ENCODE assay signal across 12 mouse cellular contexts in genomic region chr17:46647279-46647678, GRCm38 (mm10). TPM values are rescaled to one million over a fixed set of nuclear protein-coding genes. Genes with fewer than 3 reads are reported as not detected.
DNase-seq lines count a peak whose midpoint lies in the region; ATAC-seq and TF ChIP-seq lines count a peak whose summit lies in the region.
"Had no signal": no experiment of that assay in that cellular context is flagged by ENCODE, and none has a peak within 500 bp of the region (broad histone marks: within the 10 kb centered on the region; RNA-seq: fewer than 3 reads in every experiment).

No protein-coding gene starts in this region.

- no peak overlapping the region for H3K9ac ChIP-seq in hindbrain, embryonic 16.5 days (ENCODE audit: low read depth, low read length)
- H3K9ac ChIP-seq in hindbrain, postnatal 0 days (replicated peaks; ENCODE audit: low read length) = no peak overlapping the region; the same call in 1 of the 2 replicates
- no peak overlapping the region for H3K9ac ChIP-seq in midbrain, embryonic 11.5 days (ENCODE audit: low read length)

- no peaks in the 10 kb centered on the region for H3K9me3 ChIP-seq in hindbrain, embryonic 10.5 days
- H3K9me3 ChIP-seq in hindbrain, embryonic 16.5 days (ENCODE audit: control insufficient read depth, low read length) = no peaks in the 10 kb centered on the region
- no peaks in the 10 kb centered on the region for H3K9me3 ChIP-seq in embryonic facial prominence, embryonic 10.5 days
- H3K9me3 ChIP-seq in hindbrain, postnatal 0 days (ENCODE audit: low read length) = no peaks in the 10 kb centered on the region
- no peaks in the 10 kb centered on the region for H3K9me3 ChIP-seq in midbrain, embryonic 11.5 days (ENCODE audit: control insufficient read depth, low read length)

- H3K4me2 ChIP-seq in hindbrain, embryonic 16.5 days (ENCODE audit: low read length) = no peak overlapping the region
- 0 out of 2 replicates have a peak overlapping the region, but pooled peaks have one; percentile 97 for H3K4me2 ChIP-seq in hindbrain, postnatal 0 days (ENCODE audit: low read depth, low read length)
- 0 out of 2 replicates have a peak overlapping the region, but pooled peaks have one; percentile 71 for H3K4me2 ChIP-seq in midbrain, embryonic 11.5 days

- DNase-seq in hindbrain, embryonic 10.5 days (ENCODE audit: low spot score) = no peak
- no peak for DNase-seq in embryonic facial prominence, embryonic 10.5 days (ENCODE audit: low spot score)
- DNase-seq in hindbrain, postnatal 0 days (ENCODE audit: low spot score) = no peak
- DNase-seq in midbrain, embryonic 11.5 days (ENCODE audit: low spot score, missing footprints) = no peak
- DNase-seq in adrenal gland, adult 18-20 months (ENCODE audit: low spot score in 2 of 2) = no peak
- DNase-seq in lung, adult 2 months = no peak
- no peak for DNase-seq in lung, adult 18-20 months
- DNase-seq: cerebellum, adult 11 months; heart, postnatal 14 days; lung, postnatal 10 days had no signal

- peaks cover 56% of the 10 kb centered on the region for H3K4me1 ChIP-seq in hindbrain, embryonic 10.5 days (replicated peaks)
- peaks cover 37% of the 10 kb centered on the region for H3K4me1 ChIP-seq in hindbrain, embryonic 16.5 days (ENCODE audit: control insufficient read depth, insufficient read depth, low read depth, low read length)
- H3K4me1 ChIP-seq in embryonic facial prominence, embryonic 10.5 days = peaks cover 60% of the 10 kb centered on the region
- peaks cover 23% of the 10 kb centered on the region for H3K4me1 ChIP-seq in hindbrain, postnatal 0 days (ENCODE audit: insufficient read depth, low read length)
- H3K4me1 ChIP-seq in midbrain, embryonic 11.5 days (ENCODE audit: control insufficient read depth, insufficient read depth, low read length) = peaks cover 32% of the 10 kb centered on the region
- peaks cover 24% of the 10 kb centered on the region for H3K4me1 ChIP-seq in lung, adult 2 months (ENCODE audit: control insufficient read depth, insufficient read depth, low read length)

- H3K27ac ChIP-seq in hindbrain, embryonic 10.5 days = no peak overlapping the region
- H3K27ac ChIP-seq in hindbrain, embryonic 16.5 days (ENCODE audit: low read depth, low read length) = no peak overlapping the region
- H3K27ac ChIP-seq in embryonic facial prominence, embryonic 10.5 days (replicated peaks) = no peak overlapping the region
- H3K27ac ChIP-seq in hindbrain, postnatal 0 days = no peak overlapping the region
- H3K27ac ChIP-seq in midbrain, embryonic 11.5 days (ENCODE audit: low read depth, low read length) = no peak overlapping the region

- peaks cover 30% of the 10 kb centered on the region for H3K36me3 ChIP-seq in hindbrain, embryonic 10.5 days
- H3K36me3 ChIP-seq in hindbrain, embryonic 16.5 days (ENCODE audit: control insufficient read depth, insufficient read depth, low read length) = peaks cover 6% of the 10 kb centered on the region; the same call in 1 of the 2 replicates
- peaks cover 39% of the 10 kb centered on the region for H3K36me3 ChIP-seq in embryonic facial prominence, embryonic 10.5 days (replicated peaks)
- 0 out of 2 replicates have a peak, but pooled peaks cover 2% of the 10 kb centered on the region for H3K36me3 ChIP-seq in hindbrain, postnatal 0 days (ENCODE audit: insufficient read depth, low read length)
- H3K36me3 ChIP-seq in midbrain, embryonic 11.5 days (ENCODE audit: control insufficient read depth, insufficient read depth, low read length) = no peaks in the 10 kb centered on the region

- ATAC-seq in hindbrain, embryonic 16.5 days = no peak
- ATAC-seq in hindbrain, postnatal 0 days = no peak
- ATAC-seq in midbrain, embryonic 11.5 days (ENCODE audit: low FRiP score) = no peak

- TF ChIP-seq CTCF in hindbrain, postnatal 0 days (IDR thresholded peaks at IDR 0.05; ENCODE audit: low read depth) = no peak
- no peak for TF ChIP-seq CTCF in lung, adult 2 months (IDR thresholded peaks at IDR 0.05; ENCODE audit: insufficient read depth, low read length)

- no peak for TF ChIP-seq POLR2A in lung, adult 2 months (IDR thresholded peaks at IDR 0.05; ENCODE audit: borderline replicate concordance, extremely low read depth, low read depth, low read length)

- 92% methylated on average over 7 of the region's 7 CpGs for WGBS in hindbrain, embryonic 10.5 days
- WGBS in hindbrain, embryonic 16.5 days = 92% methylated on average over 7 of the region's 7 CpGs
- 93% methylated on average over 7 of the region's 7 CpGs for WGBS in embryonic facial prominence, embryonic 10.5 days
- 97% methylated on average over 7 of the region's 7 CpGs for WGBS in hindbrain, postnatal 0 days
- 90% methylated on average over 7 of the region's 7 CpGs for WGBS in midbrain, embryonic 11.5 days
- 87% methylated on average over 7 of the region's 7 CpGs for WGBS in lung, adult 2 months

- no peaks in the 10 kb centered on the region for H3K27me3 ChIP-seq in hindbrain, embryonic 10.5 days (ENCODE audit: insufficient read depth, poor library complexity, severe bottlenecking)
- no peaks in the 10 kb centered on the region for H3K27me3 ChIP-seq in hindbrain, embryonic 16.5 days (replicated peaks; ENCODE audit: control insufficient read depth, insufficient read depth, low read length)
- H3K27me3 ChIP-seq in embryonic facial prominence, embryonic 10.5 days (replicated peaks; ENCODE audit: low read depth, poor library complexity, severe bottlenecking) = no peaks in the 10 kb centered on the region
- no peaks in the 10 kb centered on the region for H3K27me3 ChIP-seq in hindbrain, postnatal 0 days (ENCODE audit: insufficient read depth, low read length)
- H3K27me3 ChIP-seq in midbrain, embryonic 11.5 days (ENCODE audit: control insufficient read depth, insufficient read depth, low read length) = no peaks in the 10 kb centered on the region

- peak overlapping the region; percentile 86; the same call in 1 of the 2 replicates for H3K4me3 ChIP-seq in hindbrain, embryonic 10.5 days
- H3K4me3 ChIP-seq in hindbrain, embryonic 16.5 days (ENCODE audit: low read length) = no peak overlapping the region
- peak overlapping the region; percentile 78 for H3K4me3 ChIP-seq in embryonic facial prominence, embryonic 10.5 days
- H3K4me3 ChIP-seq in hindbrain, postnatal 0 days (ENCODE audit: low read length) = no peak overlapping the region
- no peak overlapping the region for H3K4me3 ChIP-seq in midbrain, embryonic 11.5 days (ENCODE audit: low read depth, low read length)
- H3K4me3 ChIP-seq in lung, adult 2 months (replicated peaks; ENCODE audit: extremely low read depth, low read depth, low read length) = no peak overlapping the region

RNA-seq across cellular contexts. Expression of gene Mrpl2, which starts 1.2 kb away (rescaled TPM):
- polyA plus RNA-seq in hindbrain, embryonic 10.5 days (2016; fragmentation: Nextera tagmentation; extraction: Ambion mirVana) = 115 and 119 TPM in 2 replicates
- polyA plus RNA-seq in hindbrain, embryonic 16.5 days (2015; fragmentation: Nextera tagmentation; extraction: Ambion mirVana) = 64.5 and 73.7 TPM in 2 replicates
- polyA plus RNA-seq in embryonic facial prominence, embryonic 10.5 days (2016; fragmentation: Nextera tagmentation; extraction: Ambion mirVana) = 124 and 142 TPM in 2 replicates
- 55.4 and 67.2 TPM in 2 replicates for total RNA-seq in hindbrain, postnatal 0 days (2014; rRNA removed)
- 90.2 and 95.5 TPM in 2 replicates for polyA plus RNA-seq in hindbrain, postnatal 0 days (2015; fragmentation: Nextera tagmentation; extraction: Ambion mirVana)
- 97.8 and 100 TPM in 2 replicates for polyA plus RNA-seq in midbrain, embryonic 11.5 days (2014; fragmentation: Nextera tagmentation; extraction: Ambion mirVana)
- total RNA-seq in adrenal gland, adult 18-20 months (2021) = 10 to 100 TPM; 97.8 to 99.8 TPM
- 52.1 and 61.5 TPM in 2 replicates for polyA plus RNA-seq in lung, adult 2 months (2012; rRNA removed)

RNA-seq across cellular contexts. Expression of gene Klc4, which starts 1.5 kb away (rescaled TPM):
- polyA plus RNA-seq in hindbrain, embryonic 10.5 days (2016; fragmentation: Nextera tagmentation; extraction: Ambion mirVana) = 35.3 and 38.1 TPM in 2 replicates
- 32.3 and 34.1 TPM in 2 replicates for polyA plus RNA-seq in hindbrain, embryonic 16.5 days (2015; fragmentation: Nextera tagmentation; extraction: Ambion mirVana)
- 29.0 and 32.0 TPM in 2 replicates for polyA plus RNA-seq in embryonic facial prominence, embryonic 10.5 days (2016; fragmentation: Nextera tagmentation; extraction: Ambion mirVana)
- 25.1 and 32.1 TPM in 2 replicates for total RNA-seq in hindbrain, postnatal 0 days (2014; rRNA removed)
- 23.0 and 24.0 TPM in 2 replicates for polyA plus RNA-seq in hindbrain, postnatal 0 days (2015; fragmentation: Nextera tagmentation; extraction: Ambion mirVana)
- polyA plus RNA-seq in midbrain, embryonic 11.5 days (2014; fragmentation: Nextera tagmentation; extraction: Ambion mirVana) = 26.6 and 29.8 TPM in 2 replicates
- total RNA-seq in adrenal gland, adult 18-20 months (2021) = 10 to 100 TPM; 35.8 to 47.6 TPM
- polyA plus RNA-seq in lung, adult 2 months (2012; rRNA removed) = 22.6 and 24.1 TPM in 2 replicates

RNA-seq across cellular contexts. Expression of gene Cul7, which starts 2.9 kb away (rescaled TPM):
- polyA plus RNA-seq in hindbrain, embryonic 10.5 days (2016; fragmentation: Nextera tagmentation; extraction: Ambion mirVana) = 40.7 and 45.5 TPM in 2 replicates
- 39.9 and 45.4 TPM in 2 replicates for polyA plus RNA-seq in hindbrain, embryonic 16.5 days (2015; fragmentation: Nextera tagmentation; extraction: Ambion mirVana)
- 44.3 and 46.9 TPM in 2 replicates for polyA plus RNA-seq in embryonic facial prominence, embryonic 10.5 days (2016; fragmentation: Nextera tagmentation; extraction: Ambion mirVana)
- total RNA-seq in hindbrain, postnatal 0 days (2014; rRNA removed) = 92.2 and 108 TPM in 2 replicates
- 24.9 and 26.8 TPM in 2 replicates for polyA plus RNA-seq in hindbrain, postnatal 0 days (2015; fragmentation: Nextera tagmentation; extraction: Ambion mirVana)
- polyA plus RNA-seq in midbrain, embryonic 11.5 days (2014; fragmentation: Nextera tagmentation; extraction: Ambion mirVana) = 26.2 and 26.8 TPM in 2 replicates
- 10 to 100 TPM; 32.1 to 36.3 TPM for total RNA-seq in adrenal gland, adult 18-20 months (2021)
- polyA plus RNA-seq in lung, adult 2 months (2012; rRNA removed) = 40.1 and 45.7 TPM in 2 replicates

RNA-seq across cellular contexts. Expression of gene Ptk7, which starts 18.0 kb away (rescaled TPM):
- polyA plus RNA-seq in hindbrain, embryonic 10.5 days (2016; fragmentation: Nextera tagmentation; extraction: Ambion mirVana) = 67.2 and 76.8 TPM in 2 replicates
- polyA plus RNA-seq in hindbrain, embryonic 16.5 days (2015; fragmentation: Nextera tagmentation; extraction: Ambion mirVana) = 25.9 and 36.1 TPM in 2 replicates
- polyA plus RNA-seq in embryonic facial prominence, embryonic 10.5 days (2016; fragmentation: Nextera tagmentation; extraction: Ambion mirVana) = 92.5 and 95.1 TPM in 2 replicates
- total RNA-seq in hindbrain, postnatal 0 days (2014; rRNA removed) = 77.6 and 79.3 TPM in 2 replicates
- polyA plus RNA-seq in hindbrain, postnatal 0 days (2015; fragmentation: Nextera tagmentation; extraction: Ambion mirVana) = 24.5 and 25.1 TPM in 2 replicates
- 16.7 and 19.5 TPM in 2 replicates for polyA plus RNA-seq in midbrain, embryonic 11.5 days (2014; fragmentation: Nextera tagmentation; extraction: Ambion mirVana)
- 1 to 10 TPM; 2.7 to 5.8 TPM for total RNA-seq in adrenal gland, adult 18-20 months (2021)
- polyA plus RNA-seq in lung, adult 2 months (2012; rRNA removed) = 52.6 and 57.3 TPM in 2 replicates
- total RNA-seq: neutrophil, adult 5-6 weeks had no signal

RNA-seq across cellular contexts. Expression of gene Rrp36, which starts 26.9 kb away (rescaled TPM):
- 65.7 and 67.5 TPM in 2 replicates for polyA plus RNA-seq in hindbrain, embryonic 10.5 days (2016; fragmentation: Nextera tagmentation; extraction: Ambion mirVana)
- 51.4 and 54.8 TPM in 2 replicates for polyA plus RNA-seq in hindbrain, embryonic 16.5 days (2015; fragmentation: Nextera tagmentation; extraction: Ambion mirVana)
- polyA plus RNA-seq in embryonic facial prominence, embryonic 10.5 days (2016; fragmentation: Nextera tagmentation; extraction: Ambion mirVana) = 61.4 and 68.9 TPM in 2 replicates
- total RNA-seq in hindbrain, postnatal 0 days (2014; rRNA removed) = 26.6 and 32.7 TPM in 2 replicates
- polyA plus RNA-seq in hindbrain, postnatal 0 days (2015; fragmentation: Nextera tagmentation; extraction: Ambion mirVana) = 56.5 and 59.1 TPM in 2 replicates
- polyA plus RNA-seq in midbrain, embryonic 11.5 days (2014; fragmentation: Nextera tagmentation; extraction: Ambion mirVana) = 53.4 and 60.0 TPM in 2 replicates
- total RNA-seq in adrenal gland, adult 18-20 months (2021) = 10 to 100 TPM; 25.9 to 29.8 TPM
- polyA plus RNA-seq in lung, adult 2 months (2012; rRNA removed) = 27.3 and 30.8 TPM in 2 replicates

Comparison
In these comparisons a context has a peak if more than half of its experiments do, and no peak if none do; other contexts are left out.
1. H3K4me3 ChIP-seq: peak in hindbrain, embryonic 10.5 days (single experiment) and embryonic facial prominence, embryonic 10.5 days (single experiment); none in hindbrain, embryonic 16.5 days (single experiment), hindbrain, postnatal 0 days (single experiment), midbrain, embryonic 11.5 days (single experiment) and lung, adult 2 months (single experiment).